Mouse (Mus musculus) thymus, postnatal 0 days (tissue): Measurements from ENCODE around the gene Appbp2. TPM values are rescaled to one million over a fixed set of nuclear protein-coding genes. Genes with fewer than 3 reads are reported as not detected.

Experiments used
- DNase-seq: peaks from one replicate; pipeline ENCODE4 v3.0.0-alpha.2; 2015; ENCODE audit warnings: low spot score
- polyA plus RNA-seq: library from polyadenylated mRNA; unstranded; fragments of >200 nt; fragmentation: Nextera tagmentation; extraction: Ambion mirVana; gene quantifications from 2 replicates; pipeline ENCODE4 v1.2.1, GENCODE M21; 2015

The Appbp2 gene
- 27.7 and 33.3 TPM in 2 replicates for polyA plus RNA-seq

DNA sequence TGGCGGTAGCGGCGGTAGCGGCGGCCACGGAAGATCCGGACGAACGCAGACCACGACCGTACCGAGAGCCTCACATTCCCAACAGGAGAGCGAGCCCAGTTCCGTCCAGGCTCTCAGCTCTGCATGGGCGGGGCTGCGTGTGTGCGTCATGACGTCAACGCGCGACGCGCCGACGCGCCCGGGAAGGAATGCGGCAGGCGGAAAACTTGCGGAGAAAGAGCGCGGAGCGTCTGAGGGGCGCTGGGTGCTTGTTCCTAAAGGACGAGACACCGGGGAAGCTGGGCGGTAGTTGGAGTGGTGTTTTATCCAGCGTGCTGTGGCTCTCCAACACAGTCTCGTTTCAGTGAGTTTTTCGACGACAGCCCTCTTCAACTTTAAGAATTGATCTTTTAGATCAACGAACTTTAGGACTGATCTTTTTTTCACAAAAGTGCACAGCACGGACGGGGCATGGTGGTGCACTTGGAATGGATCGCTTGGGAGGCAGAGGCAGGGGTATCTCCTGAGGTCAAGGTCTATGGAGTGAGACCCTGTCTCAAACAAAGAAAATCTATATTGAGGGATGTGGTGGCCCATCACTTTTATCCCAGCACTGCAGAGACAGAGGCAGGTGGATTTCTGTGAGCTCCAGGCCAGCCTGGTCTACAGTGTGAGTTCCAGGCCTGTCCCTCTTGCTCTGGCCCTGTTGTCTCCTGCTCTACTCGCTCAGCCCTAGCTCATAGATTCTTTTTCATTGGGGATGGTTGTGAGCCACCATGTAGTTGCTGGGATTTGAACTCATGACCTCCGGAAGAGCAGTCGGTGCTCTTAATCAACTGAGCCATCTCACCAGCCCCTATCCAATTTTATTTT, at the start of gene Appbp2:
Gene Appbp2, minus strand, starts transcription at position 141 of the 852 bp plus-strand sequence.
- DNase-seq = peak; percentile 93

DNA sequence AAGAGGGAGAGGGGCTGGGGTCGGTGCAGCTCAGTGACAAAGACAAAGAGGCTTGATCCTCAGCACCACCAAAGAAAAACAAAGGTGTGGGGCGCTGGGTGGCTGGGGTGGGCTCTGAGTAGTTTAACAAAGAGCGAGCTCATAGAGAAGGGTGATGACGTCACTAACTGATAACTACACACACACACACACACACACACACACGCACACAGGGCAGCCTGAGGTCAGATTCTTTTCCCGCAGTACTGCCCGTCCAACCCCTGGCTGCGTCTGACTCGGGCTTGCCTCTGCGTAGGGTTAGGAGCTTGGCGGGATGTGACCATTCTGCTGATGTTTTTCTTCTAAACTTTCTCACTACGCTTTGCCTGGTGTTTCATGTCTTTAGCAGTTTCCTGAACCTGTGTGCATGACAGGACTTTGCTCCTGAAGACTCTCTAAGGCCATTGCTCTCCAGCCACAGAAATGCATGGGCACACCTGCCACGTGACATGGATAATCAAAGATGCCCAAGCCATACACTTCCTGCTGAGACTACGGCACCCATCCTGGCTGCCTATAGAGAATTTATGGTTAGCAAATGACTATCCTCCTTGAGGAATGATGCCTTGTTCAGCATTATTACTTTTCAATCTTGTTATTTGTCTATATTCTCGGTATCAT, 46.4 kb upstream of the Appbp2 start:
- DNase-seq = no peak

DNA sequence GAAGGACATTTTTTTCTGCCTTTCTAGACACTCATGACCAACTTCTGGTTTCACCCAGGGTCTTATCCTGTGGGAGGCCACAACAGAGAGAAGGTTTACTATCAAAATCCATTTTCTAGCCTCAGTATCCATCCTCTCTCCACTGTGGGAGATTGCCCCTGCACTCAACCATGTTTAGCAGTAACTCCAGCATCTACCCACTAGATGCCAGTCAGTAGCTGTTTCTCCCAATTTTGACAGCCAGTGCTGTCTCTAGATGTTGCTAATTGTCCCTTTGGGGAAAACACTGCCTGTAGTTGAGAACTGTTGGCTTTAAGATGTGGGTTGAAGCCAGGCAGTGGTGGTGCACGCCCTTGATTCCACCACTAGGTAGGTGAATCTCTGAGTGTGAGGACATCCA, 43.2 kb upstream of the Appbp2 start:
- no peak for DNase-seq

DNA sequence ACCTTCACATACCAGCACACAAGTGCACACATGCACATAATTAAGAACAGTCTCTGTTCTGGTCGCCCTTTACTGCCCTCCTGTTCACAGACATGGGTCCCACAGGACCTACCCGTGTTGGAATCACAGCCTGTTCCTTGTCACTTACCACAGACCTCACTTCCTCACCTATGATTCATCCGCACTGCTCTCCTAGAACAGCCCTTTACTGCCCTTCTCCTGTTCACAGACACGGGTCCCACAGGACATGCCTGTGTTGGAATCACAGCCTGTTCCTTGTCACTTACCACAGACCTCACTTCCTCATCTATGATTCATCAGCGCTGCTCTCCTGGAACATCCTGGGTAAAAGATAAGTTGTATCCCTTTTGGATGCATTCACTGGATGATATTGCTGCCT, 42.7 kb upstream of the Appbp2 start:
- no peak for DNase-seq

DNA sequence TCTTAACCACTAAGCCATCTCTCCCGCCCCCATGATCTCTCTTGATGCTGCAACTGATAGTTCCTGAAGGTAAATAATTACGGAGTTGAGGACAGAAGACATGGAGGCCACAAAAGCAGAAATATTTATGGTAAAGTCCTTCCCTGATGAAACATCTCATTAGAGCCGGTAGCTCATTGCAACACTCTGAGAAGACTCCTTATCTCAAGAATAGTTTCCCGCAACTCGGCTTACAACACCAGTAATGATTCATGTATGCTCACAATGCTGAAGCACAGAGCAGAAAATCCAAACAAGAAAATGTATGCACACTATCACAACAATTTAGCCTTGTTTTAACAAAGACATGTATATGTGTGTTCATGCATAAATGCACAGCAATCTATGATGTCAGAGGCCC, 40.2 kb upstream of the Appbp2 start:
- no peak for DNase-seq

DNA sequence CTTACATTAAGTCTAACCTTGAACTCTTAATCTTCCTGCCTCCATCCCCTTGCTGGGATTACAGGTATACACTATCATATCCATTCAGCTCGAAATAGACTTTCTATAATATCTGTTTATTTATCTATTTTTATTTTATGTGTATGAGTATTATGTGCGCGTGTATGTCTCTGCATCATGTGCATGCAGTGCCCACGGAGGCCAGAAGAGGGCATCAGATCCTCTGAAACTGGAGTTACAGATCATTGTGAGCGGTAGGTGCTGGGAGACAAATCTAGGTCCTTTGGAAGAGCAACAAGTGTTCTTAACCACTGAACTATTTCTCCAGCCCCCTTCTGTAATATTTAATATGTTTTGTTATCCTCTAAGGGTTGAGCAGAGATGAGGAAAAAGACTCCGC, 38.4 kb upstream of the Appbp2 start:
- DNase-seq = no peak

DNA sequence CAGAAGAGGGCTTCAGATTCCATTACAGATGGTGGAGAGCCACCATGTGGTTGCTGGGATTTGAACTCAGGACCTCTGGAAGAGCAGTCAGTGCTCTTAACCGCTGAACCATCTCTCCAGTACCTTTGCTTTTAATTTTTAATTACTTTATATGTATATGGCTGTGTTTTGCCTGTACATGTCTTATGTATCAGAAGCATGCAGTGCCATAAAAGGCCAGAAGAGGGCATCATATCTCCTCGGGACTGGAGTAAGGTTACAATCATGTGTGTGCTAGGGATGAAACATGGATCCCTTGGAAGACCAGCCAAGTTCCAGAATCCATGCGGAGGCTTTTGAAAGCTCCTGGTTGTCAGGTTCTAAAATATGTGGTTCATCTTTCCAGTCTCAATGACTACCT, 35.7 kb upstream of the Appbp2 start:
- peak; percentile 53 for DNase-seq

DNA sequence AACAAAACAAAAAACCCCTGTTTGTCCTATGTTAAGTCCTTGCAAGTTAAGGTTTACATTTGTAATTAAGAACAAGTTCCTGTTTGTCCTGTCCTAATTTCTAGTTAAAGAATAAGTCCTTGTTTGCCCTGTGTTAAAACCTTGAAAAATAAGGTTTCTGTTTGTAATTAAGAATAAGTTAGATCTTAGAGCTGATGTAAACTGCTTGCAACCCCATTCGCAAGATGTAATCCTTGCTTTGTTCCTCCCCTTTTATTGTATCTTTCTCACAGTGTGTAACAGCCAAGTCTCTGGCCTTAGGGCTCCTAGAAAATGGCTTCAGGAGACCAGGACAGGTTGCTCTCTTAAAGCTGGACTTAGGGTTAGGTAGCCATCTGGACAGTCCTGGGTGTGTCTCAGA, 32.5 kb upstream of the Appbp2 start:
- DNase-seq = no peak

DNA sequence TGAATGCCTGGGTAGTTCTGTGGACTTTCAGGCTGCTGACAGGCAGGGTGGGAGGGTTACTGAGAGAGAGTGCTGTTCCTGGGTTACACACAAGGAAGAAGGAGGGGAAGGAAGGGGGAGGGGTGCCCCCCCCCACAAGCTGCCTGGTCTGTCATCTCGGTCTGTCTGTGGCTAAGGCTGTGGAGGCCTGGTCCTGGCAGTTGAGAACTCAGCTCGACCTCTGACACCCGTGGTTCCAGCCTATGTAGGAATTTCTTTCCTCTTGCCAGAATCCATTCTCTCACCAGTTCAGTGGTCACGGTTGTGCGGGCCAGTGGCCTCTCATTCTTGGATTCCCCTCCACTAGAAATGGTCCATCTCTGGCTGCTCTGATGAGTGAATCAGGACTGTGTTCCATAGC, 29.7 kb upstream of the Appbp2 start:
- no peak for DNase-seq

DNA sequence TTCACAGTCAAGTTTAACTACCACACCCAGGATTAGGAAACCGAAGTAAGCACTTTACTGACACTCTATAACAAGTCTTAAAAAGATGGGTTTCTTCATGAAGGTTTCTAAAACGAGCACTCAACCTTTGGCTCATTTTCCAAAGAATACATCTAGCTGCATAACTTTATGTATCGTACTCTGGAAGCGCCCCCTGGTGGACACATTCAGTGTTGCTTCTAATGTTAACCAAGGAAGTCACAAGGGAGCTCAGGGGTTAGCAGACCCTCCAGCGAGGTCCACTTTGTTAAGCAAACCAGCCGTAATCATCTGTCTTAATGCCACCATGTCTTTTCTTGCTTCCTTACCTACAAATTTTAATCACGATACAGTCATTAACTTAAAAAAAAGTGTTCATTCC, 26.3 kb upstream of the Appbp2 start:
- DNase-seq = peak; percentile 78

DNA sequence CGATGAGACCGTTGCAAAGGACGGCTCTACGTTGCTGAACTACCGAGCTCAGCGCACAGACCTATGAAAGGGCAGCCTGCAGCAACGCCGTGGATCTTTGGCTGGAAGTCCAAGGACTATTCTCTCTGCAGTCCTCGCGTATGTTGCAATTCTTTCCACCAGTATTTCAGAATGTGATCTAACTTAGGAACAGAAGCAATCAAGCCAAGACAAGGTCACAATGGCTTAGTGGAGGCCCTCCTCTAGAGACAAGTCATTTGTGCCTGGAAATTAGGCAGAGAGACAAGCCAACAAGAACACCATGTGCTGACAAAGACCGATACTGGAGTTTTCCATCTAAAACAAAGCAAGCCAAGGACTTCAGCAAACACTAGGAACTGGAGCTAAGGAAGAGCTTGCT, 24.0 kb upstream of the Appbp2 start:
- no peak for DNase-seq

DNA sequence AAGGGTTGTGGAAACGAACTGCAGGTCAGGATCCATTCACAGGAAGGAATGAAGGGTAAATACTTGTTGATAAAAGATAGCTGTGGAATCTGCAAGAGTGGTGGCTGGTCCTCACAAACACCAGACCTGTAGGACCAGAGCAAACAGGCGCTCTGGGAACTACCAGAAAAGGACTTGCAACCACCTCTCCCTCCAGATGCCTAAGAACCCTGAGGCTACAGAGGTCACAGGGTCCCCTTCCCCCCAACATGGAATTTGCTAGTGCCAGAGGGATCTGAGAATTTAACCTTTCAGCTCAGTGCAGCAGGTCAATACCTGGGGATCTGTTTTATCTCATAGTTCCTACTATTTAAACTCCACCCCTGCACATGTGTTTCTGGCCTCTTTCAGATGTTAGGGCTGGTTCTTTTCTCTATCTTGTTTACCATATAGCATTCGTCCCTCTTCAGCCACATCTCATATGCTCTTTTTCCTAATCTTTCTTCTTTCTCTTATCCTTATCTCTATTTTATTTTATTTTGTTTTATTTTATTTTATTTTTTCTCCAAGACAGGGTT, 20.6 kb upstream of the Appbp2 start:
- no peak for DNase-seq

DNA sequence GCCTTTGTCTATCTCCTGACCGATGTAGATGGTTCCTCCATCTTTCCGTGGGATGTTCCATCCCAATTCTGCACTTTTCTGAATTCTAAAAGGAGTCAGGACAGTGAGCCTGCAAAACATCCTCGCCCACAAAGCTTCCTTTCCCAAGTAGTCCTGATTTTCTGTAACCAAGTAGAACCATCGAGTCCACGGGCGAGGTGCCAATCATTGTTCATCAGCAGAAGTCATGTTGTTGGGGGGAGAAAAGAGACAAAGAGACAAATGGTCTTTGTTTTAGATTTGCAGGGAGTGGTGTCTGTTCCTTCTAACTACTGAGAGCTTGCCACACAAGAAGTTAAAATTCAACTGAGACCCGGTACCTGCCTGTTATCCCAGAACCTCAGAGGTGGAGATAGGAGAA, 18.7 kb upstream of the Appbp2 start:
- no peak for DNase-seq

DNA sequence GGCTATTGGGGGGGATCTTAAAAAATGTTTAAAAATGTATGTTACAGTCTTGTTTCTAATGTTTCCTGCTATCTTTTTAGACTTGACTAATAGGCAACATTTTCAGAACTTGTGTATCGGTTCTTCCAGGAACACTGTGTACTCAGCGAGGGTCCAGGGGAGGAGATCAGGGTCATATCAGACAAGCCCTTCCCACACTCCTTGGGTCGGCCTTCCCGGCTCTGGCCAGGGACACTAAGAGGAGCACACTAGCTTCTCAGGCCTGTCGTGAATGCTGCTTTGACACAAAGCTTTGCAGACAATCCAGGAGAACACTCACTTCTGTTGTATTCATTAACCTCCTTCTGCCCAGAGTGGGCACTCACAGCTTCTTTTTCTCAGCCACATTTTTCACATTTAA, 18.1 kb upstream of the Appbp2 start:
- no peak for DNase-seq

DNA sequence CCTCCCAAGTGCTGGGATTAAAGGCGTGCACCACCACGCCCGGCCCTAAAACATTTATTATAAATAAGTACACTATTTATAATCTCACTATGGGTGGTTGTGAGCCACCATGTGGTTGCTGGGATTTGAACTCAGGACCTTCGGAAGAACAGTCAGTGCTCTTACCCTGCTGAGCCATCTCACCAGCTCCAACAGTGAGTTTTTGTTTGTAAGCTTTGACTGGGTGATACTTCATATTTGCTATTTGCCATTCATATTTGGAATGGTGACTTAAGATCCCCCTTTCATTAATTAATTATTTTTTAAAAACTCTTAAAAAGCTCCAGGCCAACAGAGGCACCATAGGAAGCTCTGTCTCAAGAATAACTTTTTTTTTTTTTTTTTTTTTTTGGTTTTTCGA, 17.0 kb upstream of the Appbp2 start:
- no peak for DNase-seq

DNA sequence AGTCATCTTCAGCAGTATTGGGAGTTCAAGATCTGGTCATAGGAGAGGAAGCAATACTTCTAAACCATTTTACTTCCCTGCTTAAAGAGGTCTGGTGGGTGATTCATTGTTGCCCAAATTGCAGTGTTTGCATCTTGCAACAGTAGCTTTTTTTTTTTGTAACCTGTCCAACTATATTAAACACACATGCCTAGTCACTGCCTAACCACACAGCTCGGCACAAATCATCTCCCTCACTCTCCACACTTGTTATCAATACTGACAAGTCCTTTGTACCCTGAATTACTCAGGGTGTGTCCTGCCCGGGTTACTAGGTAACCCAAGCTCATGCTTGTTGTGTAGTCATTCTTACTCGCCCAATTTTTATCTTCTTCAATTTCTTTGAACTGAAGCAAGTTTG, 15.5 kb upstream of the Appbp2 start:
- no peak for DNase-seq

DNA sequence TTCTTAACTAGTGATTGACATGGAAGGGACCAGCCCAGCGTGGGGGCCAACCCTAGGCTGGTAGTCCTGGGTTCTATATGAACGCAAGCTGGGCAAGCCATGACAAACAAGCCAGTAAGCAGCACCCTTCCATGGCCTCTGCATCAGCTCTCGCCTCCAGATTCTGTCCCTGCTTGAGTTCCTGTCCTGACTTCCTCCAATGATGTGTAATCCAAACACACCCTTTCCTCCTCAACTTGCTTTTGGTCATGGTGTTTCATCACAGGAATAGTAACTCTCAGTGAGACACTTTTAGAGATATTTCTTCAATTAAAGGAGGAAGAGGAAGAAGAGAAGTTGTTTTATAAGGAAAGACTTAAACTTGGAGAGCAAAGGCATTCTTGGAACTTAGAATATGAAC, 14.4 kb upstream of the Appbp2 start:
- no peak for DNase-seq

DNA sequence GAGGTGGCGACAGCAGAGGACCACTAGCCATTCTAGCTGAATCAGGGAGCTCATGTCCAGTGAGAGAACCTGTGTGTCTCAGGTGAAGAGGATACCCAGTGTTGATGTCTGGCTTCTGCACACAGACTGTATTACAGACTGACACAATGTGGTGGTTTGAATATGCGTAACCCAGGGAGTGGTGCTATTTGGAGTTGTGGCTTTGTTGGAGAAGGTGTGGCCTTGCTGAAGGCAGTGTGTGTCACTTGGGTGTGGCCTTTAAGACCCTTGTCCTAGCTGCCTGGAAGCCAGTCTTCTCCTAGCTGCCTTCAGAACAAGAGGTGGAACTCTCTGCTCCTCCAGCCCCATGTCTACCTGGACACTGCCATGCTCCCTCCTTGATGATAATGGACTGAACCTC, 13.2 kb upstream of the Appbp2 start:
- DNase-seq = no peak

DNA sequence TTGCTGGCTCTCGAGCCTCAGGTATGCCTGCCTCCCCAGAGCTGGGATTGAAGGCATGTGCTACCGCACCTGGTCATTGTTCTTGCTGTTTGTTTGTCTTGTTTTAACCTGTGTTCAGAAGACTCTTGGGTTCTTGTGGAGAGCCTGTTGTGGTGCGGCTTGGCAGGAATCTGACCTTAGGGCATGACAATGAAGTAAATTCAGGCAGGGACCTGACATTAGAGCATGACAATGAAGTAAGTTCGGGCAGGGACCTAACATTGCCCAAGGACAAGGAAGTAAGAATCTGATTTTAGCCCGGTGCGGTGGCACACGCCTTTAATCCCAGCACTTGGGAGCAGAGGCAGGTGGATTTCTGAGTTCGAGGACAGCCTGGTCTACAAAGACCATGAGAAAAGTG, 6.3 kb upstream of the Appbp2 start:
- no peak for DNase-seq

DNA sequence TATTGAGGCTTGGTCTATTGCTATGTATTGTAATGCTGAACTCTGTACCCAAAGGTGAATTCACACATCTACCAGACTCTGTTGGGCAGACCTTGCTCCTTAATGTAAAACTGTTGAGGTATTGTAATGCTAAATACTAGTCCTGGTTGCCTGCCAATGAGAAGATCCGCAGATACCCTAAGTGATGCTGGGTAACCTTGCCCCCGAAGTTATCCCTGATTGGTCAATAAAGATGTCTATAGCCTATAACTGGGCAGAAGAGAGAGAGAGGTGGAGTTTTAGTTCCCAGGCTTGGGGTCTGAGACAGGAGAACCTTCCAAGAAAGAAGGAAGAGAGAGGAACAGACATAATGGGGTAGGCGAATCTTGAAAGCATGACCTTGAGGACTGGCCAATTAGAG, 5.3 kb upstream of the Appbp2 start:
- no peak for DNase-seq

DNA sequence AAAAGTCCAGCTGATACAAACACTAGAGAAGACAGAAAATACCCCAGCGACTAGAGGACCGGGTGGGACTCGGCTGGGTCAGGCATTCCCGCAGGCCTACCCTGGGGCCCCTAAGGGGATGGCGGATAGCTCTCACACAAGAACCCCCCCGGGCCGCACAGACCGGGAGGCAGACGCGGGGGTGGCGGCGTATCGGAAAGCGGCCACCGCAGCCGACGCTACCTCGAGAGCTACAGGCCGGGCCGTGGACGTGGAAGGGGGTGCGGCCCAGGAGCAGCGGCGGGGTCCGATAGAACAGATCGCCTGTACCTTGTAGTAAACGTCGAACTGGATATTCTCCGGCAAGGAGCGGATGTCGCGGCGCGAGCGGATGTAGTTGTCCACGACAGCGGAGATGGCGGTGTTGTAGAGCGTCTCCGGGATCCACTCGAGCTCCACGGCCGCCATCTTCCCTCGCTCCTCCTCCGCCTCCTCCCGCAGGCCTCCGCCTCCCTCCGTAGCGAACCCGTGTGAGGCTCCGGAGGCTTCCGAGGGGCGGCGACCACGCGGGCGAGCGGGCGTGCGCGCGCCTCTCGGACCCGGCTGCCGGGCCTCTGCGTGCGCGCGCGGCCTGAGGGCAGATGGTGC, 454 bp downstream of the Appbp2 start:
- DNase-seq = peak; percentile 91

DNA sequence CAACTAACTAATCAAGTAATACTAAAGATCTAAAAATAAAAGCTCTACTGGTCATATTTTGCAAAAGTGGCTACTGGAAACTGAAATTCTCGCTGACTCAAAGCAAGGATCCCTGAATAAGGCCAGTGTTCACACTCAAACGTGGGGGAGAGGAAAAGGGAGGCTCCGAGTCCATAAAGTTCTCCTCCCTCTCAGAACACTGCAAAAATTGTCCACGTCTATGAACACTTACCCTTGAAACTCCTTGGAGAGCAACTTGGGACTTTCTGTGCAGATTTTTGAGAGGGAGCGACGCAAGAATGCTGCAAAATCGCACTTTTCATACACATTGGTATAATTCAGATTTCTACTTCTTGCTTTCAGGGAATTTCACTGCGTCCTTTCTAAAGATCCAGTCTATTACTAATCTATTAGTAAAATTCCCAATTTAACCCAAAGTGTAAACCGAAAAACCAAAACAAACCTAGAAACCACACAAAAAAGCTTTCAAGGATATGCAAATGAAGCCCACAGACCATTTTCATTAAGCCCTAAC, 1.2 kb downstream of the Appbp2 start:
- DNase-seq = no peak
